Mouse (Mus musculus) bone marrow, adult 2 months (tissue): ENCODE measurements around the gene Nat8f5. TPM values are rescaled to one million over a fixed set of nuclear protein-coding genes. Genes with fewer than 3 reads are reported as not detected.
"Not testable (repeated sequence)": the region's sequence is repeated elsewhere in the genome, so short reads cannot be mapped to it uniquely, and the experiment has no call there.

Source experiments
- H3K27ac ChIP-seq: fragments of 200-500 bp; 2 replicates; pipeline ENCODE4 v1.5.1; 2012; ENCODE audit warnings: low read depth, mild to moderate bottlenecking, control low read depth, inconsistent platforms, low read length; ENCODE audit not compliant: control insufficient read depth, poor library complexity, insufficient read depth
- H3K4me1 ChIP-seq: fragments of 200-500 bp; 2 replicates; pipeline ENCODE4 v1.6.1; 2011; ENCODE audit warnings: low read length; ENCODE audit not compliant: control insufficient read depth, insufficient read depth
- H3K4me3 ChIP-seq: fragments of 200-500 bp; replicated peaks from 2 replicates; pipeline ENCODE3; 2011; ENCODE audit warnings: mild to moderate bottlenecking, low read depth, low read length, control low read depth; ENCODE audit not compliant: control insufficient read depth
- CTCF ChIP-seq: fragments of 200-500 bp; IDR thresholded peaks from 2 replicates; pipeline ENCODE4 v1.5.1; 2011; ENCODE audit warnings: low read length, control low read depth; ENCODE audit not compliant: control insufficient read depth, insufficient read depth
- POLR2A ChIP-seq: fragments of 200-500 bp; IDR thresholded peaks from 2 replicates; pipeline ENCODE4 v1.6.1; 2011; ENCODE audit warnings: low read depth, mild to moderate bottlenecking, control low read depth, low read length, borderline replicate concordance; ENCODE audit not compliant: control insufficient read depth
- WGBS: fragments of 180-500 bp; shearing (Covaris S2); methylation state at CpG from one replicate; pipeline ENCODE4 v1.1.7; 2018; 5-methylcytosine and 5-hydroxymethylcytosine counted together
- polyA plus RNA-seq: library from polyadenylated mRNA; stranded (reverse); fragments of >200 nt; gene quantifications from 2 replicates; pipeline ENCODE4 v1.2.4, GENCODE M21; 2011; ENCODE audit warnings: low replicate concordance; ENCODE audit not compliant: missing spikeins, insufficient read depth, insufficient read length

Gene Nat8f5
- polyA plus RNA-seq, 1 experiment = not detected

DNA sequence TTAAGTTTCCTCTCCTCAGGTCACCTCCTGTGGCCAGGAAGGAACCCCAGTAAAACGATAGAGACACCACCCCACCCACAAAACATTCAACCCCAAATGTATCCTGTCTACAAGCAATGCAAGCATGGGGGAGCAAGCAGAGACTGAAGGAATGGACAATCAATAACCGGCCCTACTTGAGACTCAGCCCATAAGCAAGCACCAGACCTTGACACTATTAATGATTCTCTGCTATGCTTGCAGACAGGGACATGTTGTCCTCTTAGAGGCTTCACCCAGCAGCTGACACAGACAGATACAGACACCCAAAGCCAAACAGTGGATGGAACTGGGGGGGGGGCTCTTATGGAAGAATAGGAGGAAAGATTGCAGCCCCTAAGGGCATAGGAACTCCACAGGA is 5.1 kb upstream of the Nat8f5 start:
- WGBS = 79% methylated on average over 2 of the region's 2 CpGs
- Histone ChIP-seq H3K4me1 (no peaks in the 10 kb centered on the region), H3K4me3 (no peak overlapping the region), H3K27ac (no peak overlapping the region)
- TF ChIP-seq POLR2A = no peak
- TF ChIP-seq CTCF = no peak

DNA sequence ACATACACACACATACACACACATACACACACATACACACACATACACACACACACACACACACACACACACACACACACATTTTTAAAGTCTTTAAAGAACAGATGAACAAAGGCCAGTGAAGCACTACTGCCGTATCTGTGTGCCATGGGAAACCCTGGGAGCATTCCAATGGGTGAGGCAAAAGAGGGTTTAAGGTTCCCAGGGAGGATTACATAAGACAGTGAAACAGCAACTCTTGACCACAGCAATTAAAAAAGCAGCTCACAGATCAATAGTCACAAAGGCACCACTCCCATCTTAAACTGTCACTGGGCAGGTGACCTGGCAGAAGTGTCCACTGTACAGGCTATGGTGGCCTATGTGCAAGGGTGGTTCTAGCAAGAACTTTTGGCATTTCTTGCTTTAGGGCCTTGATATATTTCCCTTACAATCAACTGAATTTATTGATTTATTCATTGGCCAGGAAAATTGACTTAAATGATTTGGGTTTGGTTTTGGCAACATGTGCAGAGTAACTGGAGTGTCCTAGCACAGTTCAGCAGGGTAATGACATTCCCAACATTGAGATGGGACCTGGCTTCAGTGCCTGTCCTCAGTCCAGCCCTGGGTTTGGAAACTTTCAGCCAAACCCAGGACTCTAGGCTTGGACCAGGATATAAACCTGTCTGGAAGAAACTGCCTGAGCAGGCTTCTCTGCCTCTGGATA is 2.8 kb upstream of the Nat8f5 start:
- Histone ChIP-seq H3K27ac (no peak overlapping the region), H3K4me3 (no peak overlapping the region), H3K4me1 (no peaks in the 10 kb centered on the region)
- TF ChIP-seq POLR2A (no peak), CTCF (no peak)
- WGBS = 89% methylated on average over 1 of the region's 1 CpGs

DNA sequence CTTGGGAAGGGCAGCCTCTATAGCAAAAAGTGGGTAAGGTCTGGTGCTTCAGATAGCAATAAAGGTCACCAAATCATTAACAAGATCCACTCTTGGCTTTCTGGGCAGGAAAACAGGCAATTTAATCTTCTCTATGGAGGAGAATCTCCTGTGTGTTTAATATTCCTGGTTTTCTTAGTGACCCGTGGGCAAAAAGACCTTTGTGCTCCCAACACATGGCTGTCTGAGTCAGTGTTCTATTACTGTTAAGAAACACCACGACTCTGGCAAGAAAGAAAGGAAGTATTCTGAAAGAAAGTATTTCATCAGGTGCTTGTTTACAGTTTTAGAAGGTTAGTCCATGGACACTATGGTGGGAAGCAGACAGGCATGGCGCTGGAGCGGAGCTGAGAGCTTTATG is 1.5 kb upstream of the Nat8f5 start:
- TF ChIP-seq CTCF (no peak), POLR2A (no peak)
- 73% methylated on average over 4 of the region's 4 CpGs for WGBS

DNA sequence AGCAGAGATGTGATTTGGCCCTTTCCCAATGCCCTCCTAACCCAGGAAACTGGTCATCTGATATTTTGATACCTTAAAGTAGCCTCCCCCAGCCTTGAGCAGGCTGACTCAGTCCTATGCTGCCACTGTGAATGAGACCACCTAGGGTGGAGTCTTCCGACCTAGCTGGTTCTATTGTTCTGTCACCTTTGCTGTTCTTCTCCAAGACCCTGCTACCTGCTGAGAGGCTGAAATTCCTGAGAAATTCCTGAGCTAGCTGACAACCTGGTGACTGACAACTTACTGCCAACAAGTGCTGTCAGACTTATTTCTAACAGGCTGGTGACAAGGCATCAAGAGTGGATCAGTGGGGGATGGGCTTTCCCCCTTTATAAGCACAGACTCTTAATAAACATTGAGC is 2.4 kb downstream of the Nat8f5 start:
- TF ChIP-seq CTCF (no peak), POLR2A (no peak)

More for the DNA sequence above, 1.5 kb upstream of the Nat8f5 start:
- Histone ChIP-seq H3K4me1 (no peaks in the 10 kb centered on the region), H3K4me3 (no peak overlapping the region), H3K27ac (no peak overlapping the region)

DNA sequence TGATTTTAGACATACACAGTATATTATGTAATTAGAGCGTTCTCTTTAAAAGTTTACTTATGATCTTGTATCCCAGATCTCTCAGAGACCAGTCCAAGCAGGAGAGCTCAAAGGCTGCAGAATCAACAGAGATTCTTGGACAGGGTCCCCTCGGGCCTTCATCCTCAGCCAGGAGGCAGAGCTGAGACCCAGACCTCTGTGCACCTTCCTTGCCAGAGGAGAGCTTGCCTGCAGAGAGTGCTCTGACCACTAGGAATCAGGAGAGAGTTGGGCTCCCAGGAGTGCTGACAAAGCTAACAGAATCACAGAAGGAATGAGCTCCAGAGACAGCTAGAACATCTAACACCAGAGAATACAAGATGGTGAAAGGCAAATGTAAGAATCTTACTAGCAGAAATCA is 7.4 kb downstream of the Nat8f5 start:
- TF ChIP-seq POLR2A (no peak), CTCF (no peak)
- Histone ChIP-seq H3K27ac (no peak overlapping the region), H3K4me3 (no peak overlapping the region), H3K4me1 (no peaks in the 10 kb centered on the region)
- WGBS = 77% methylated on average over 2 of the region's 2 CpGs

More for the DNA sequence above, 2.4 kb downstream of the Nat8f5 start:
- Histone ChIP-seq H3K4me1 (no peaks in the 10 kb centered on the region), H3K4me3 (no peak overlapping the region), H3K27ac (no peak overlapping the region)
- 64% methylated on average over 1 of the region's 1 CpGs for WGBS

DNA sequence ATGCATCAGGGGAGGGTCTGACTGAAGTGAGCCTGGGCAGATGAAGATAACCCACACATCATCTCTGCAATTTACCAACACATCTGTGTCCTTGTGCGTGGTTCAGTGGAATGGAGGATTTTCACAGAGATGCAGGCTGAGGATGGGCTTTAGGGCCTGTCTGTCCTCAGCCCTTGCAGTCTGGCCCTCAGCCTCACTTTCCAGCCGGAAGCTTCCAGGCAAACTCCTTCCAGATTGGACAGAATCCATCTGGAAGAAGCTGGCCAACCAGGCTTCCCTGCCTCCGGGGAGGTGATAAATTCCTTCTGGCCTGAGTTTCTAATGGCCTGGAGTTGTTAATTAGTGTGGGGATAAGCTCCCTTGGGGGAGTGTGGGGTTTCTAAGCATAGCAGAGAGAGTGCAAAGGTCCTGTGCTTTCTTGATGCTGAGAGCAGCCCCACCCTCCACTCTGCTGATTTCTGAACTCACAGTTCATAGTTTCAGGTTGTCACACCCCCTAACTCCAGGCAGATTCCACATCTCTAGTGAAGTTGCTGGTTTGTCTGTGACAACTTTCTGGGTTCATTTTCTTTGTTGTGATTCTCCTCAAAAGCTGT is 9.7 kb downstream of the Nat8f5 start:
- H3K4me3 ChIP-seq, H3K27ac ChIP-seq, H3K4me1 ChIP-seq: not testable (repeated sequence)
- WGBS = 62% methylated on average over 3 of the region's 3 CpGs

DNA sequence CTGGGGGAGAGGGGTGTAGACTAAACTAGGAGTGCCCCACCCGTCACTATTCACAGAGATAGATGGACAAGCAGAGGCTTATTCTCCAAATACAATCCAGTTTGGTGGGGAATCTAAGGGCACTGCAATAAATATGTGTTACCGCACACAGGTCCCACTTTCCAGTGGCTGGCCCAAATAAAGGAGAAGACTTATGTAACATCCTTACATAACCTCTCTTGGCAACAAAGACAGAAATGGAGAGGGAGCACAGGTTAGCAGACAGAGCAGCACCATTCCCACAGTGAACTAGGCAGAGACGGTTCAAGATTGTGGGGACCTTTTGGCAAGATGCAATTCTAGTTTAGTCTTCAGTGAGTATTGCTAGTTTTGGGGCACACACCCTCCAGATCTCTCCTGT is 10.3 kb downstream of the Nat8f5 start:
- not testable (repeated sequence) for H3K4me1 ChIP-seq, H3K4me3 ChIP-seq, H3K27ac ChIP-seq
- WGBS = 86% methylated on average over 3 of the region's 3 CpGs

DNA sequence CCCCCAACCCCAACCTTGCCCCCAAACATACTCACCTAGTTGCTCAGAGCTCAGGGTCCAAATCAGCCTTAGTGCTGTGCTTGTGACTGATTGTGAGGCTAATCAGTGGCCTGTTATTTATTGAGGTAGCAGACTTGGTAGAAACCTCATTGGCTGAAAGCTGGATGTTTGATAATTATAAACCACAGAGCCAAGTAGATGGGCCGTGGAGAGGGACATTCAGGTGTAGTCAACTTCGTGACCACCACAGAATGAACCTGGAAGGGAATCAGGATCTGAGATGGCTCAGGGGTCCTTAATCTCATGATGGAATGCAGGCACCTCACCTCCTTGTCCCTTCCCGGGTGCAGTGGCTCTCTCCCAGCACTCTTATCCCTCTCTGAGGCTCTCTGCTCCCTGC is 11.0 kb downstream of the Nat8f5 start:
- H3K4me3 ChIP-seq, H3K27ac ChIP-seq, H3K4me1 ChIP-seq: not testable (repeated sequence)
- 63% methylated on average over 3 of the region's 3 CpGs for WGBS

DNA sequence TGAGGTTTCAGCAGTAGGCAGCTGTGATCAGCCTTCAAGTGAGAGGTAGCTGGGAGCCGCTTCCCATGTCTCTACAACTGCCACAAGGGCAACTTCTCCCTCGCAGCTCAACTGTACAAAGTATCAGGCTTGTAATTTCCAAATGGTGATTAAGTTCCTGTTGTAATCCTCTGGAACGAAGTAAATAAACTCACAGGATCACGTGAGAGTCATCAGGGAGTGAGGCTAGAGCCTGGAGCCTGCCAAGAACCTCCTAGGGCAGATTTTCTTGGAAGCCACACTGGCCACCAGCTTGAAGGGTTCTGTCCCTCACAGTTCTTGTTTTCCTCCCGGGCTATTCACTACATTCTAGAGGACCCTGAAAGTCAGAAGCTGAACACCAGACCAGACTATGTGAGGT is 17.6 kb downstream of the Nat8f5 start:
- not testable (repeated sequence) for H3K4me3 ChIP-seq, H3K4me1 ChIP-seq, H3K27ac ChIP-seq
- WGBS = 57% methylated on average over 5 of the region's 5 CpGs

Other genes starting within 250 kb of the Nat8f5 start
- 4.3 and 4.8 TPM in 2 replicates for gene Alms1, start 233.4 kb downstream of the Nat8f5 start, polyA plus RNA-seq
- gene Nat8f7, start 107.8 kb downstream of the Nat8f5 start, polyA plus RNA-seq = not detected in 2 replicates
- gene Nat8f3, start 55.2 kb downstream of the Nat8f5 start, polyA plus RNA-seq = not detected in 2 replicates
- not detected in 2 replicates for gene Nat8f6, start within 50 bp of the Nat8f5 start, polyA plus RNA-seq
- gene Nat8, start 11.1 kb upstream of the Nat8f5 start, polyA plus RNA-seq = 2.0 TPM in 1 of 2 replicates, not detected in the other
- 1.4 TPM in 1 of 2 replicates, not detected in the other for gene Nat8f2, start 48.2 kb upstream of the Nat8f5 start, polyA plus RNA-seq
- 0.75 and 1.1 TPM in 2 replicates for gene Nat8f4, start 83.9 kb upstream of the Nat8f5 start, polyA plus RNA-seq
- 8.9 and 10.1 TPM in 2 replicates for gene Tprkb, start 90.9 kb upstream of the Nat8f5 start, polyA plus RNA-seq
- gene Nat8f1, start 94.7 kb upstream of the Nat8f5 start, polyA plus RNA-seq = 1.3 and 24.1 TPM in 2 replicates
- 36.6 and 50.6 TPM in 2 replicates for gene Dusp11, start 140.7 kb upstream of the Nat8f5 start, polyA plus RNA-seq
- gene Figla, start 195.2 kb upstream of the Nat8f5 start, polyA plus RNA-seq = not detected in 2 replicates
- 87.6 and 91.8 TPM in 2 replicates for gene Add2, start 207.7 kb upstream of the Nat8f5 start, polyA plus RNA-seq